Mouse (Mus musculus): Measurements from ENCODE around the gene Cdkl4.

DNA sequence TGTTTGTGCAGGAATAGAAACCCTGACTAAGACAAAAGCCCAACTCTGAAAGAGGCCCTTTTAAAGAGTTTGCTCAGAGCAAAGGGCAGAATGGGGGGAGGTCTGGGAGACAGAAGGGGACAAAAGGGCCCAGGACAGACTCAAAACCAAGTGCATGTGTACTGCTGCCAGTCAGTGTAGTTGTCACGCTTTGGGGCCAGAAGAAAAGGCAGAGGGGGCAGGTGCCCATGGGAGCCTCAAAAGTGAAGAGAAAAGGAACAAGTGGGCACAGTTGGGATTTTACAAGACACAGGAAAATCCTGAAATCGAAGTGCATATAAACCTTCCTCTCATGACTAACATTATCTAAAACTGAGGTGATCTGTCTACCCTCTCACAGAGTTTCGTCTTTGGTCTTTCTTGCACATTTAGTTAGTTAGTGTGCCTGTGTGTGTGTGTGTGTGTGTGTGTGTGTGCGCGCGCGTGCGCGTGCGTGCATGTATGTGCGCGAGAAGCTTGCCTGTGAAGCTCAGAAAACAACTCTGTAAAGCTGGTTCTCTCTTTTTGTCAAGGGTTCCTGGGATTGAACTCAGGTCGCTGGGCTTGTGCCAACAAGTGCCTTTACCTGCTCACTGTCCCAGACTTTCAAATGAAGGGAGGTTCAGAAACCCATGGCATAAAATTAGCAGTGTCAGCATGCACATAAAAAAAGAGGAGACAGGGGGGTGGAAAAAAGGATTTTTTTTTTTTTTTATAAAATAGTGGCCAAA lies 5.3 kb downstream of the Cdkl4 start:
- TF ChIP-seq CTCF (IDR thresholded peaks at IDR 0.05; ENCODE audit: control insufficient read depth, insufficient read depth, low read length) (no peak), POLR2A (IDR thresholded peaks at IDR 0.05; ENCODE audit: borderline replicate concordance, control insufficient read depth, low read depth, low read length) (no peak)
